23 mouse cellular contexts compared by ENCODE assay signal in genomic region chr9:122029765-122030164, GRCm38 (mm10). TPM values are rescaled to one million over a fixed set of nuclear protein-coding genes. Genes with fewer than 3 reads are reported as not detected.
DNase-seq lines count a peak whose midpoint lies in the region; ATAC-seq and TF ChIP-seq lines count a peak whose summit lies in the region.
"Had no signal": no experiment of that assay in that cellular context is flagged by ENCODE, and none has a peak within 500 bp of the region (broad histone marks: within the 10 kb centered on the region; RNA-seq: fewer than 3 reads in every experiment).

No protein-coding gene starts in this region.

- no peak overlapping the region for H3K27ac ChIP-seq in heart, embryonic 10.5 days
- H3K27ac ChIP-seq in lung, postnatal 0 days (ENCODE audit: low read length): 0 out of 2 replicates have a peak overlapping the region, but pooled peaks have one; percentile 26
- H3K27ac ChIP-seq: embryonic facial prominence, embryonic 13.5 days; forebrain, embryonic 12.5 days; hindbrain, embryonic 12.5 days had no signal

- DNase-seq in adrenal gland, postnatal 14 days: peak; percentile 5
- DNase-seq in adrenal gland, postnatal 25 days: no peak
- DNase-seq in cerebellum, adult 8-10 months: peak; percentile 27
- DNase-seq in cerebellum, postnatal 4 days (ENCODE audit: low spot score in 2 of 2): no peak
- peak; percentile 93 for DNase-seq in heart, adult 11 months
- DNase-seq in heart, embryonic 10.5 days (ENCODE audit: low spot score): no peak
- DNase-seq in lung, postnatal 0 days (ENCODE audit: low spot score): no peak
- DNase-seq in lung, postnatal 25 days (ENCODE audit: low spot score): no peak
- DNase-seq: adrenal gland, adult 8-10 months; B cell, adult 2 months; gastrocnemius, postnatal 25 days; heart, postnatal 4 days; kidney, adult 9 months had no signal

- H3K4me2 ChIP-seq in lung, postnatal 0 days (replicated peaks; ENCODE audit: low read depth, low read length): no peak overlapping the region
- H3K4me2 ChIP-seq: embryonic facial prominence, embryonic 13.5 days; forebrain, embryonic 12.5 days; heart, embryonic 12.5 days; hindbrain, embryonic 12.5 days had no signal

- no peak for ATAC-seq in lung, postnatal 0 days
- ATAC-seq: CD4-positive, CD25-positive, alpha-beta regulatory T cell, adult 4 months; forebrain, embryonic 16.5 days; hindbrain, embryonic 16.5 days; inflammation-experienced regulatory T-cells, adult 6 months; intestine, postnatal 0 days had no signal

- TF ChIP-seq EP300 in lung, postnatal 0 days (IDR thresholded peaks at IDR 0.05): no peak

- H3K4me1 ChIP-seq in heart, embryonic 10.5 days: peaks cover 47% of the 10 kb centered on the region
- peaks cover 6% of the 10 kb centered on the region; the same call in 1 of the 2 replicates for H3K4me1 ChIP-seq in lung, postnatal 0 days (ENCODE audit: insufficient read depth, low read depth, low read length)

- WGBS in heart, embryonic 10.5 days: 82% methylated on average over 7 of the region's 7 CpGs
- 80% methylated on average over 7 of the region's 7 CpGs for WGBS in lung, postnatal 0 days

- no peaks in the 10 kb centered on the region for H3K36me3 ChIP-seq in heart, embryonic 10.5 days
- H3K36me3 ChIP-seq in lung, postnatal 0 days (ENCODE audit: insufficient read depth, low read length): no peaks in the 10 kb centered on the region
- H3K36me3 ChIP-seq: embryonic facial prominence, embryonic 13.5 days; forebrain, embryonic 12.5 days; G1E; heart, embryonic 12.5 days; hindbrain, embryonic 12.5 days had no signal

- no peak overlapping the region for H3K9ac ChIP-seq in lung, postnatal 0 days (replicated peaks; ENCODE audit: low read depth)
- H3K9ac ChIP-seq: embryonic facial prominence, embryonic 13.5 days; forebrain, embryonic 12.5 days; heart, embryonic 12.5 days; hindbrain, embryonic 12.5 days had no signal

- no peak for TF ChIP-seq CTCF in lung, postnatal 0 days (IDR thresholded peaks at IDR 0.05)

- H3K27me3 ChIP-seq in heart, embryonic 10.5 days (ENCODE audit: insufficient read depth, poor library complexity, severe bottlenecking): no peaks in the 10 kb centered on the region
- no peaks in the 10 kb centered on the region for H3K27me3 ChIP-seq in lung, postnatal 0 days (replicated peaks; ENCODE audit: insufficient read depth, low read length)
- H3K27me3 ChIP-seq: embryonic facial prominence, embryonic 13.5 days; forebrain, embryonic 12.5 days; heart, embryonic 12.5 days had no signal

- no peaks in the 10 kb centered on the region for H3K9me3 ChIP-seq in heart, embryonic 10.5 days
- H3K9me3 ChIP-seq in lung, postnatal 0 days (ENCODE audit: low read length): no peaks in the 10 kb centered on the region
- H3K9me3 ChIP-seq: embryonic facial prominence, embryonic 13.5 days; forebrain, embryonic 12.5 days; G1E; heart, embryonic 12.5 days; hindbrain, embryonic 12.5 days had no signal

- no peak overlapping the region for H3K4me3 ChIP-seq in heart, embryonic 10.5 days
- no peak overlapping the region for H3K4me3 ChIP-seq in lung, postnatal 0 days (ENCODE audit: low read depth, low read length)
- H3K4me3 ChIP-seq: embryonic facial prominence, embryonic 13.5 days; forebrain, embryonic 12.5 days; heart, embryonic 12.5 days; hindbrain, embryonic 12.5 days had no signal

RNA-seq across cellular contexts. Expression of gene Pomgnt2, which starts 32.9 kb away (rescaled TPM):
- 12.6 and 15.7 TPM in 2 replicates for total RNA-seq in adrenal gland, postnatal 14 days (2021)
- 16.3 and 21.3 TPM in 2 replicates for total RNA-seq in adrenal gland, postnatal 25 days (2021)
- polyA plus RNA-seq in heart, embryonic 10.5 days (2016; fragmentation: Nextera tagmentation; extraction: Ambion mirVana): 12.9 and 16.2 TPM in 2 replicates
- 4.3 and 5.6 TPM in 2 replicates for polyA plus RNA-seq in lung, postnatal 0 days (2015; fragmentation: Nextera tagmentation; extraction: Ambion mirVana)
- polyA plus RNA-seq: CD4-positive, CD25-positive, alpha-beta regulatory T cell, adult 4 months; G1E had no signal

Comparison
In these comparisons a context has a peak if more than half of its experiments do, and no peak if none do; other contexts are left out.
1. DNase-seq: peak in adrenal gland, postnatal 14 days (single experiment), cerebellum, adult 8-10 months (single experiment) and heart, adult 11 months (single experiment); none in adrenal gland, postnatal 25 days (single experiment), cerebellum, postnatal 4 days (0 of 2), heart, embryonic 10.5 days (single experiment), lung, postnatal 0 days (single experiment) and lung, postnatal 25 days (single experiment).